Mouse (Mus musculus) mesoderm, embryonic 11.5 days (tissue): ENCODE measurements at regions not wholly inside any gene's neighbourhood (a gene's known extent, or its start where the extent isn't known, plus 50 kb on each side); places are given as distances from the start of the nearest gene placed in this dataset.

Experiments
- DNase-seq: peaks from one replicate; pipeline ENCODE4 v3.0.0-alpha.2; 2012; ENCODE audit warnings: low read depth, low spot score

DNA sequence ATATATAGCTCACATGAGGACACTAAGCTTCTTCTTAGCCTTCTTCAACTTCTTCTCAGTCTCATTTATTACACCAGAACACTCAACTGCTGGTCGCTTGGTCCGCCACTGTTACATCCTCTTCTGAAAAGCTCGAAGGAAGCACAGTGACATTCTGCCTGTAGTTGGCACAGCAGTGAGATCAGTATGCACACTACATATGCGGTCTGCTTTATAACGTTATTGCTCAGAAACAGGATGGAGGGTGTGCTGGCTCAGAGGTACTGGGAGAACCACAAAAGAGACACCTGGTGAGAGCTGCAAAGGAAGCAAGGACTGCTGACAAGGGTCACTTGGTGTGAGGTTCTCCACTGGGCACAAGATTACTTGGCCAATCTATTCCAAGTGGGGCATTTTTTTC, 179.5 kb downstream of the Ets1 start:
- no peak for DNase-seq

DNA sequence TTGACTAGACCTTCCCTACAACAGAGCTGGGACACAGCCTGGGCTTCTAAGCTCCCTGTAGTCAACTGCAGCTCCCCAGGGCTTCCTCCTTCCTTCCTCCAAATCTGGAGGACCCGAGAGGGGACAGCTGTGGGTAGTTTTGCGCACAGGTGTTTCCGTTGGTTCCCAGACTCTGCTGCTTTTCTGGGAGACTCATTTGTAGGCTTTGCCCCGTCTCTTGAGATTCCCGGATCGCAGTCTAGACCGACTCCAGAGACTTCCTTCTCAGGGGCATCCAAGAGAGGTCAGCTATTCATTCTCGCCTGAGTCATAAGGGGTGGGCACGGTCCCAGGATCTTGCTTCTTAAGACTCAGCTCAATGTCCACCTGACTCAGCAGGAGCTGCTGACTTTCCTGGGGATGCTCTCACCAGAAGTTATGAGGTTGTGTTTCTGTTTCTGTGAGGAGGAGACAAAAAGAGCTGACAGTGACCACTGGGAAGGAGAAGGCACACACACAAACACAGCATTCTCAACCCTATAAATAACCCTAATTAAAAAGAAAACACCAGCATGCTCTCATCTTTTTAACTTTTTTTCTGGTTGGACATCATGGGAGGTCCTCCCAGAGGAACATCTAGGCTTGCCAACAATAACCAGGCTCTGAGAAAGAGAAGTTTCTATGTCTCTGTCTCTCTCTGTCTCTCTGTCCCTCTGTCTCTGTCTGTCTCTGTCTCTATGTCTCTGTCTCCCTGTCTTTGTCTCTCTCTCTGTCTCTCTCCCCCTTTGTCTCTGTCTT, 180.8 kb downstream of the Ets1 start:
- no peak for DNase-seq

DNA sequence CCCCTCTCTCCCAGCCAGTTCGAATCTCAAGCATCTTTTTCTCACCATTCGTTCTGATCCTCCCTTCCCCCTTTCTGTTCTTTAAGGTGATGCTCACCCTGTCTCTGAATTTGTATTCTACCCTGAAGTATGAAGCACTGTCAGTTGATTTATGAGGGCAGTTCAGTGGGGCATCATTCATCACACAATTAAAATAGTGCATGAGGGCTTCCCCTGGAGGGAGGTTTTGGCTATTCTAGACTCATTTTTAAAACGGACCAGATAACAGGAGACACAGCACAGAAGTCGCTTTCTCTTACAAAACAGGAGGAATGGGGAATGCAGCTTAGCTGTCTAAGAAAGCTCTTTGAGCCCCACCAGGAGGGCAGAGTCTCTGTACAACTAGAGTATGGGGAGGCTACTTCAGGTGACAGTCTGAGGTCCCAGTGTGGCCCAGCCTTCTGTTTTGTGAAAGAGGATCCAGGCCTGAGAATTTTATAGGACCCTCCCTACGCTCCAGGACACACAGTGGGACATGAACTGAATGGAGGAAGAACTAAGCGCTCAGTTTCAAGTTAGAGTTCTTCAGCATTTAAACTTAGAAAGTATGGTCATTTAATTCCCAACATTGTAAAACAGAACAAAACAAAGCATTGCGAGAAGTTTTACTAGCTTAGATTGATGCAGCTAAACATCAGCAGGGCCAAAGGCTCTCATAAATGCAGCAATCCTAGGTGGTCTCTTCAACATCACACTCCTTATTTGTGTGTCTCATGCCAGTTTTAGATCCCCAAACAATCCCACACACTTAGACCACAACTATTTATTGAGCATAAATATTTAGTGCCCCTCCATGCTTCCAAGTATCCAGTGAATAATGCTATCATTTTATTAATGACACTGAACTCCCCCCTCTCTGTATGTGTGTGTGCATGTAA, 181.7 kb downstream of the Ets1 start:
- peak; percentile 47 for DNase-seq

DNA sequence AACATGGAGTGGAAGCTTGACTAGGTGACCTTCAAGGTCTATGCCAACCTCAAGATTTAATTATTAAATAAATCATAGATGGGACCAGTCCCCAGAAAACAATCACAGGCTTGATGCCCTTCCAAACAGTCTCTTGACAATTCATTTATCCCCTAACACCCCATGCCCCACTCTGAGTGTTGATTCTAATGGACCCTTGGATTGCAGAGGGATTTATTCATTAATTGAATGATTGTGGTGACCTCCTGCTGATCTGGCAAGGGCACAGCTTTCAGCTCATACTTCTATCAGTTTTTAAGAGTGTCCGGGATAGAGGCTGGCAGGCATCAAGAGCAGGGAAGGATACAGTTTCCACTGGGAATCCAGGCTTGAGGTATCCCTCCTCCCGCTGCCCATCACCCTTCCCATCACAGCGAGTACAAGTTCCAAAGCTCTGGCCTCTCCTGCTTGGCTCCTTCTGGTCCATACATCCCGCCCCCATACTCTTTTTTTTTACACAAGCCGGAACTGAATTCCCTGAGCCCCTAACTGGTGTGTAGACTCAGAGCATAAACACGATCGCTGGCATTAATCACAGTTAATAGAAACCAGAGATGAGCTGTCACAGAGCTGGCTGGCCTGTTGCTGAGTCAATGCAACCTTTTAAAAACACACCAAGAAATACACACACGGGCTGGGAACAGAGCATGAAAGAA, 187.6 kb downstream of the Ets1 start:
- peak; percentile 85 for DNase-seq

DNA sequence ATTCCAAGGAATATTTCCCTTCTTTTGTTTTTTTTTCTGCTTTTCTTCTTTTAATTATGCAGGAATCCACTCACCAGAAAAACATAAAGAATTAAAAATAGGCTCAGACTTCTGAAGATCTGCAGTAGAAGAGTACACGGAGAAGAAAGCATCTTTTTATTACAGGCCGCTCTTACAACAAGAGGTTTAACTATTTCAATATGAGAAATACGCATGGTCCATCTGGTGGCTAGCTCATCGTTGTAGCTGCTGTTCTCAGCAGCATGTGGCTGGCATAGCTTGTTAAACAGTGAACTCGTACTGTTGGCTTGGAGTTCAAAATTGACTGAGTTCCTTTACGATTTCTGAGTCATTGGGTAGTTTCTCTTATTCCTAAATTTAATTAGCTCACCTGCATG, 188.1 kb downstream of the Ets1 start:
- peak; percentile 57 for DNase-seq

DNA sequence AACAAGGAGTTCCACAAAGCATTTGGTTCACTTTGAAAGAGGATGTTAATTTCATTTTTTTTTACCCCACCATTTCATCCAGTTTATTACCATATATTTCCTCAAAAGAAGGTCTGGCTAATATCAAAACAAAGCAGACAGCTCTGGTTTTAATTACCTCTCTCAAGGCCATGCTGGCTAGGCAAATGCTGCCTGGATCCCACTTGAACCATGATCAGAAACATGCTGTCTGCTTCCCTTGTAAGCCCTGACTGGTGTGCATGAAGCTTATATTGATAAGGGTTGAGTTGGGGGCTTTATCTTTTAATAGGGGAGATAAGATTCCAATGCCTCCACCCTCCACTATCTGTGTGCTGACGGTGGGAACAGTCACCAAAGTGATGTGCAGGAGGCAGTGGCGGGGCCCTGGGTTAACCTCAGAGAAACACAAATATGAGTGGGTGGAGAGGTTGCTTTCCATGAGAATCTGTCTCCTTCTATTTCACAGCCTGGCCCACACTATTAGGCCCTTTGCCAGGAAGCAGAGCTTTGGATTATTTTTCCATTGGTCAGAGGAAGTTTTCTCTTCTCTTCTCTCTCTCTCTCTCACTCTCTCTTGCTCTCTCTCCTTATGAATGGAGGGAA, 194.4 kb downstream of the Ets1 start:
- no peak for DNase-seq

DNA sequence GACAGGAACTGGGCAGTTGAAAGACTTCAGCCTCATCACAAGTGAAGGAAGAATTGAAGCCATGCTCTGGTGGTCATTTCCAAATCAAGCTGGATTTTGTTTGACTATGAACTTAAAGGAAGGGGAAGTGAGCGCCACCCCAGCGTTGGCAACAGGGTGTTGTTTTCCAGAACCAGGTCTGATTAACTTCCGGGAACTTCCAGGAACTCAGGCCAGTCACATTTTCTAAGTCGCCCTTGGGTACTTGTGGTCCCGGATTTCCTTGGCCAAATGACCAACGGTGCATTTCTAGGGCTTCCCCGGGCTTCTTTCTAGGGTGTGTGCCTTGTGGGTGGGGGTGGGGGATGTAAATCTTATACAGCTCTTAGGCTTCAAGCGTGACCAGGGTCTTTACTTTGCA, 197.4 kb downstream of the Ets1 start:
- DNase-seq = no peak

DNA sequence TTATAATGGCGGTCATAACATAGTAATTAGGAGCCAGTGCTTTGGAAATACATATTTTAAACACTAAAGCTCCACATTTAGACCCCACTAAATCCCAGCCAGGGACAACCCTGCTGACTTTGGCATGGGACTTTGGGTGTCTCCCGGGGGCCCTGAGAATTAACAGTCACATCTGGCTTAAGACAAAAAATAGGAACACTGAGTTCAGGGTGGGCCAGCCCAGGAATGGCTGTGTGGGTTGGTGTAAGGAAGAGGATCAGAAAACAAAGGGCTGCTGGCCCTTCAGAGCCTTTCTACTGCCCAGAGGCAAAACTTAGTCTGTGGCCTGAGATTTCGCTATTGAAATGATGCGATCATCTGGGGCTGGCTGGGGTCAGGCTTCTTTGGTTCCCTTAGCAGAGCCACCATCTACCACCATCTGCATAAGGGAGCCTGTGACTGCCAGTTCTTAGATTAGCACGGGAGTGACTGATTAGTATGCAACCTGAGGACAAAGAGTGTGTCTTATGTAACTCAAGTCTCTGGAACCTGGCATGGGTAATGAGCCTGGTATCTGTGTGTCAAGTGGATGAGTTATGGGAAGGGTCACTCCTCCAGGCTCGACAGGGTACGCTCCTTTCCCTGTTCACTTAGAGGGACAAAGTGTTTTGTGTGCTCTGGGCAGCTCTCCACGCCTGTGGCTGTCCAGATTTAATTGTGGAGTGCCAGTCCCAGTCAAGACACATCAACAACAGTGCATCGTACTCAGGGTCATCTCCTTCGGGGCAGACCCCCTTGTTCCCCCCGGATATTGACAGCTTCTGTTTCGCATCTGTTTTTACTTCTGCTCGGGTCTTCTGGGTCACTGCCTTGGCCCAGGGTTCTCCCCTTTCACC, 199.0 kb downstream of the Ets1 start:
- peak; percentile 74 for DNase-seq

DNA sequence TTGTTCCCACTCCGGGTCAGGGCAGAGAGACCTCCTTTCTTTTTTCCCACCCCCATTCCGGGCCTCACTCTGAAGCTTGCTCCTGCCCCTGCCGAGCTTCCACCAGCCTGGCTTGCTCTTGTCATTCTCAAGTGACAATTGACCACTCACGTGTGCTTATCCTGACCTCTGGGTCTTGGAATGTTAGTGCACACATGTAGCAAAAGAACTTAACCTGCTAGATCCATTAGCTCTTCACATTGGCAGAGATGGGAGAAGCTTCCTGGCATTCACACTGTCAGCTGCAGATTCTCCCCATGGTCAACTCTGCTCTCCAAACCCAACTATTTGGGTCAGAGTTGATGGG, 199.6 kb downstream of the Ets1 start:
- peak; percentile 66 for DNase-seq

DNA sequence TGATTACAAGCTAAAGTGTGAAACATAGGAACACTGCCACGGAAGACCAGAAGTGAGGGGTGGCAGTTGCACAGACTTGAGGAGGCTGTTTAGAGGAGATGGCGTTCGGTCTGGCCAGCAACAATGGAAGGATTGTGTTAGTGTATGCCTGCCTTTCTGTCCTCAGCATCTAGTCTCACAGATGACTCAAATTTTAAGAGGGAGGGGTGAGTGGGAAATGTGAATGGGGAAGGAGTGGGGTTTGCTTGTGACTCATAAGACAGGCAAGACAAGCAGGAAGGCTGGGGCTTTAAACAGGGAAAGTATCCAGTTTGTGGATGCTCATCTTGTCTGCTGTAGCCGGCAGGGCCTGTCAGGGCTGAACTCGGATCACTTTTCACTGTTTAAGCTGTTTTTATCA, 200.3 kb downstream of the Ets1 start:
- DNase-seq = no peak

DNA sequence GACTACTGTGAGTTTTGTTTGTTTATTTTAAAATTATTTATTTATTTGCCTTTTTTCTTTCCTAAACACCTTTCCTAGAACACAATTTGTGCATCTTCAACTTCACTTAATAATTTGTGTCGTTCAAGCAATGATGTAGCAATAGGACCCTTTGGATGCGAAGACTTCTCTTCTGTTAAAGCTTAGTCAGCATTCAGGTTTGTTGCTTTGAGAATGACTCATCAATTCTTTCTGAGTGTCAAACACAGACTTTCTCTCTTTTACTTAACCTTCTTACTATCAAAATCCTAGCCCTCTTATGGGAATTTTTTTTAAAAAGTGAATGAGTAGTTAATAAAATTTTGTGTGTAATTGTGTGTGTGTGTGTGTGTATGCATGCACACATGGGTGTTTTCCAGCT, 211.3 kb downstream of the Ets1 start:
- no peak for DNase-seq

DNA sequence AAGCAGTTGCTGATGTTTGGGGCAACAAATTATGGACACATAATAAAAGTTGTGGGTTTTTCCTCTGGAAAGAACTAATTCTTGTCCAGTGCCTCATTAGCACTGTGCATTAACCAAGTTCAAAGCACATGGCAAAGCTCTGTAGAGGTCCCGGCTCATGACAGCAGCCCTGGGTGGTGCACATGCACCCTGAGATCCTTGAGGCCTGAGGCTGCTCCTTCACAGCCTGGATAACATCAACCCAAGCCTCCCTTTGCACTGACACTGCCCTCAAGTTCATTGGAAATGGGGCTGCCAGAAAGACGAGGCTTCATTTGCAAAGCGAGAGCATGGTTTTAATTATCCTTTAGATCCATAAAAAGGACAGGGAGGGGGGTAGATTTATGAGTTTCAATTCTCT, 216.3 kb downstream of the Ets1 start:
- peak; percentile 33 for DNase-seq

DNA sequence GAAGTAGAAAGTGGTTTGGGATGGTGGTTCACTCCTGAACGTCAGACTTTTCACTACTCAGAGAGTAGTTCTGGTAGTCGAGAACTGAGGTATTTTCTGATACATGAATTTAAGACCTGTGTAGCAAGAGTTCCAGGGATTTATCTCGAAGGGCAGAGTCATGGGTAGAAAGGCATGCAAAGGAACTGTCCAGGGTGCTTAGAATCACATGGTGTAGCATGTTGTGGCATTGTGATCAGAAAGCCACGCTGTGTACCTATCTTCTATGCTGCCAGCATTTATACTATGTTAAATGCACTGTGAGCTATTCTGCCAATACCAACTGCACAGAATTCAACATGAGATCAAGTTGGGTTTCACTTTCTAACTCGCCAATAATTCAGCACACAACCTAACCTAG, 227.3 kb downstream of the Ets1 start:
- peak; percentile 54 for DNase-seq

DNA sequence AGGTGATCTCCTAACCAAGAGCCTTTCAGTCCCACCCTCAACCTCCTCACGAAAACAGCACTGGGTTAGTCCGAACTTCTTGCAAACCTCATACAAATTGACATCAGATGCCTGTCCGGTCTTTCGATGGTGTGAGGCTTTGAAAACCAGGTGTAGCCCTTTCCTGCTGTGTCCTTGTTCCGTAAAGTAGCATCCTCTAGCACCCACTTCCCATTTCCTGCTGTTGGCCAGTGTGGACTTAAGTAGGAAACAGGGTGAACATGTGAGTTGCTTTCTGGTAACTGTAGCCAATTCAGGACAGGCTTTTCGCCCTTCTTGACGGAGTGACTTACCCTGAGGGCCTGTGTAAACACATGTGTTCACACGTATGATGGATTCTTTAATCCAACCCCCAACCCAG, 232.9 kb downstream of the Ets1 start:
- DNase-seq = no peak

DNA sequence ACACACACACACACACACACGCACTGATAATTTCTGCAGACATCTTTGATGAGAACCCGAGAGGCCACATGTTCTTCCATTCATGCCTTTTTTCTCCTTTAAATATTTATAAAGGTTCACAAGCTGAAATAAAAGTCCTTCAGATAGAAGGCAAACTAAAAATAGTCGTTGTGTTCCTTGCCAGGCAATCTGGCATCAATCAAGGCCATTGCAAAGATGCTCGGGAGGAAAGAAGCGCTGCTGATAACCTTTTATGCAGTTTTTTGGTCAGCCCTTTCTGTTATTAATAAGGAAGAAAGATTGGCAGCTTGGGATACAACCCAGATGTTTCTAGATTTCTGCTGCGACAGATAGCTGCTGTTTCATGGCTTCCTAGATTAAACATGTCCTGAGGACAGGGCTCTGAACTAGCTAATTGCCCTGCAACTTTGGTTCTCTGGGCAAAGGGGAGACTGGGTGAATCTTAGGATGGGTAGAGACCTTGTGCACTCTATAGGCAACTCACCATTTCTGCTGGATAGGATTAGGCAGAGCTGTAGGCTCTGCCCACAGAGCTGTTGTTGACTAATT, 238.4 kb downstream of the Ets1 start:
- no peak for DNase-seq

DNA sequence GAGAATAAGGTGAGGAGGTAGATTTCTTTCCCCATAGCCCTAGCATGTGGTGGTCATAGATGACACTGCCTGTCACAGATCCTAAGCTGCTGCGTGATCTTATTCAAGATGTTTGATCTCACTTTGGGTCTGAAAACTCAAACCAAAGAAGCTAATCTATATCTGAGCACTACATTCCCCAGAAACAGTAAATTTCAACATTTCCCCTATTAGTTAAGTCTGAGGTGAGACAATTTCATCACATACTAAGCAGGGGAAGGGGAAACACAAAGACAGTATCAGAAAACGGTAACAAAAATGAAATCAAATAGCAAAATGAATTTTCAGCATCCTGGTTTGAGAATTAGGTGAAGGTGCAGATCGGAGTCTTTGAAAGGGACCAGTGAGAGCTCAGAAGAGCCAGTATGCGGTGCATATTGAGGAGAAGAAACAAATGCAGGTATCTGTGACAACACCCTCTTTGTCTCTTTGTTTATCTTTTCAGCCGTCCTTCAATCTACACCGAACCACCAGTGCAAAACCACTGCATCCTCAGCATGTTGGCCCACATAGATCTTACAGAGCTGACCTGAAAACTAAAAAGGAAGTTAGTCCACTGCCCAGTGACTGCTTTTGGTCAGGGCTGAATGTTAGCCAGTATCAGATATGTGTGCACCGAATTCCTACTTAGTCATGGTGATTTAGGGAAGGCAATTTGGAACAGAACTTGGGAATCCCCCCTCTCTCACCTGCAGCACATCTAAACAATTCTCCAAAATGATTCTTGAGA, 247.0 kb downstream of the Ets1 start:
- DNase-seq = no peak

DNA sequence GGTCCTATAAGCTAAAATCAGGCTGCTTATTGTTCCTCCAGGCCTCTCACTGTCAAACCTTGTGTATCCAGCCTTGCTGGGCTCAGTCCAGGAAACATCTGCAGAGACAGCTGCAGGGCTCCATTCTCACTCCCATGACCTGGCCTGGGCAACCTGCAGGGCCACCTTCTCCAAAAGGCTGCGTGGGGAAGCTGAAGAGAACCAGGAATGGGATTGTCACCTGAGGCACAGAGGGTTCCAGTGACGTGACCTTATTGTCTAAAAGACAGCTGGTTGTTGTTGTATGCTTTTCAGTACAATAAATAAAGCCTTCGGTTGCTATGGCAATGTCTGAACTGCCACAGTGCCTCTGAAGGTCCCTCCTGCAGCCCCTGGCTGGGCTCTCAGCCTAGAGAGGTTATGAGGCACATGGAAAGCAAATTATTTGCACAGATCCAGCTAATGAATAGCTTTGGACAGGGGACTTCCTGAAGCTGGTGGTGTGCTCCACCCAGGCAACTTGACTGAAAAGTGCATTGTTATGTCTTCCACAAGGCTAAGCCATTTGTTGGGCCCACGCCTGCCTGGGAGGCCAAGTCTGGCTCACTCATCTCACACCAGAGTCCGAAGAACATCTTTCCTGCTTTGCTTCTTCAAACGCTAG, 250.1 kb downstream of the Ets1 start:
- peak; percentile 28 for DNase-seq

DNA sequence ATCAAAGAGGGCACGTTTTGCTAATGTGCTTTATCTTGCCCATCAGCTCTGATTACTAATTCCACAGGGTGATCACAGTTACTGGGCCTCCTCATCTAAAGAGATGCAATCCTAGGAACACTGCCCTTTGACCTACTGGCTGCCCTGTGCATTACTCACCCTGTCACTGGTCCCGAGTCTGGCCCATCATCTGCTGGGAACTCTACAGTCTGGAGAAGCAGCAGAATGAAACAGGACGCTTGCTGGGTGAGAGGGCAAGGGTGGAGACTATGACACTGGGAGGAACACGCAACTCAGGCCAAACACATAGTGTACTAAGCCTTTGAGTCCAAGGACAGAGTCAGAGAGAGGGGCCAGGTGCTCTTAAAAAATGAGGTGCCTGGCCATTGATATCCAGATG, 263.8 kb downstream of the Ets1 start:
- peak; percentile 24 for DNase-seq

DNA sequence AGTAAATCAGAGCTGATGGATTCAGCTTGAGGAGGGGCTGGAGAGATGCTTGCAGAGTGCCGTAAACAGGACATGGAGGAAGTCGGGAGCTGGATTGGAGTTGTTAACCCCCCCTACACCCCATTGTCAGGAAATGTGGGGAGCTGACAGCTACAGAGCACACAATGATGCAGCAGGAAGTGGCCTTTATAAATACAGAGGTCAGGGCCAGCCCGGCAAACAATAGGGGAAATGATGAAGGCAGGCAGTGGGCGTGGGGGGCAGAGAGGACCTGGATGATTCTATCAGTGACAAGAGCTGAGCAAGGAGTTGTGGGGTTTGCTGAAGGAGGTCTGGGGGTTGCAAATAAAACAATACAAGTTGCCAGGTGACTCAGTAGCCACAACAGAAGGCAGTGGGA, 265.3 kb downstream of the Ets1 start:
- DNase-seq = peak; percentile 16
